Mouse (Mus musculus) embryonic fibroblast, embryonic 13.5 days (primary cell): ENCODE results near the gene Hs6st3.

Experiments used
- CTCF ChIP-seq: IDR thresholded peaks from 2 replicates; pipeline ENCODE4 v1.5.1; 2011; ENCODE audit warnings: mild to moderate bottlenecking, control low read depth, low read length, moderate library complexity, borderline replicate concordance; ENCODE audit not compliant: insufficient read depth
- POLR2A ChIP-seq: IDR thresholded peaks from 2 replicates; pipeline ENCODE4 v1.6.1; 2011; ENCODE audit warnings: low read depth, mild to moderate bottlenecking, control low read depth, low read length, moderate library complexity

DNA sequence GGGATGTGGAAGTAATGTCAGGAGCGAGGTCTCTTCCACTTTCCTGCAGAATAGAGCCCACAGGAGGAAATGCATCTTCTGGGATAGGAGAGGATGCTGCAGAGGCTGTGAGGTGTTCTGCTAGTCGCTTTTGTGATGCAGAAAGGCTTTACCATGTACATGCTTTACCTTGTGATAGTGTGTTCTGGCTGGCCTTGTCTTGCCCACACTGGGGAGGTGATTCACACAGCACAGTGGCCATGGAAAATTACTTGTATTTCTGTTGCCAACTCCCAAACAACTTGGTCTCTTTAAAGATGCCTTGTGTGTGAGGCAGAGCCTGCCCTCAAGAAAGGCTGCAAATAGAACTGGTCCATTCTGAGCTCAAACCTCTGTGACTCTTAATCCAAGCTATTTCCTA is 180.2 kb downstream of the Hs6st3 start:
- no peak for TF ChIP-seq CTCF
- no peak for TF ChIP-seq POLR2A
